Mouse (Mus musculus) lung, adult 18-20 months (tissue): ENCODE results near the gene Enpep.

Source experiments
- DNase-seq, 2 experiments: peaks; one replicate each; pipeline ENCODE4 v3.0.0; 2022; ENCODE audit warnings: mixed read lengths in 2 of 2

The Enpep gene

GRCm38 (mm10) chr3:129311951-129312350 is 20.6 kb downstream of the Enpep start:
- DNase-seq = peak; percentile 40 to 42

GRCm38 (mm10) chr3:129309926-129310325 is 22.6 kb downstream of the Enpep start:
- no peak for DNase-seq

GRCm38 (mm10) chr3:129308876-129309275 is 23.6 kb downstream of the Enpep start:
- no peak for DNase-seq

- no peak for DNase-seq
Measured at GRCm38 (mm10) chr3:129308102-129308752, 24.3 kb downstream of the Enpep start.

GRCm38 (mm10) chr3:129303941-129304340 is 28.6 kb downstream of the Enpep start:
- DNase-seq = no peak

- no peak for DNase-seq
Measured at GRCm38 (mm10) chr3:129299874-129300273, 32.6 kb downstream of the Enpep start.

GRCm38 (mm10) chr3:129298606-129299005 is 33.9 kb downstream of the Enpep start:
- DNase-seq = no peak

GRCm38 (mm10) chr3:129296994-129297393 is 35.5 kb downstream of the Enpep start:
- DNase-seq = peak; percentile 38 to 60

GRCm38 (mm10) chr3:129295883-129296282 is 36.6 kb downstream of the Enpep start:
- no peak for DNase-seq

- DNase-seq = no peak
Measured at GRCm38 (mm10) chr3:129289536-129289935, 43.0 kb downstream of the Enpep start.

- no peak for DNase-seq
Measured at GRCm38 (mm10) chr3:129287140-129287539, 45.4 kb downstream of the Enpep start.

- DNase-seq = no peak
Measured at GRCm38 (mm10) chr3:129286426-129286825, 46.1 kb downstream of the Enpep start.

- DNase-seq = no peak
Measured at GRCm38 (mm10) chr3:129284326-129284725, 48.2 kb downstream of the Enpep start.

- DNase-seq = no peak
Measured at GRCm38 (mm10) chr3:129279441-129279840, 53.1 kb downstream of the Enpep start.

- no peak for DNase-seq
Measured at GRCm38 (mm10) chr3:129273156-129273831, 59.2 kb downstream of the Enpep start.

GRCm38 (mm10) chr3:129270044-129270443 is 62.5 kb downstream of the Enpep start:
- peak; percentile 7 for DNase-seq

- no peak for DNase-seq
Measured at GRCm38 (mm10) chr3:129268886-129269683, 63.4 kb downstream of the Enpep start.

- no peak for DNase-seq
Measured at GRCm38 (mm10) chr3:129258497-129258896, 74.0 kb downstream of the Enpep start.

GRCm38 (mm10) chr3:129256766-129257165 is 75.8 kb downstream of the Enpep start:
- DNase-seq = peak in 1 of 2 experiments; percentile 1

GRCm38 (mm10) chr3:129256283-129256682 is 76.2 kb downstream of the Enpep start:
- DNase-seq = no peak

- no peak for DNase-seq
Measured at GRCm38 (mm10) chr3:129254246-129254645, 78.3 kb downstream of the Enpep start.

- DNase-seq = no peak
Measured at GRCm38 (mm10) chr3:129250997-129251396, 81.5 kb downstream of the Enpep start.

- DNase-seq = no peak
Measured at GRCm38 (mm10) chr3:129238664-129239258, 93.8 kb downstream of the Enpep start.
